Comparison of ENCODE assay signal across 15 mouse cellular contexts in genomic region chr12:109413321-109413720, GRCm38 (mm10). TPM values are rescaled to one million over a fixed set of nuclear protein-coding genes. Genes with fewer than 3 reads are reported as not detected.
A peak's percentile ranks its signal among the peaks of the same experiment; 100 is the strongest.
DNase-seq lines count a peak whose midpoint lies in the region; ATAC-seq and TF ChIP-seq lines count a peak whose summit lies in the region.
"Had no signal": no experiment of that assay in that cellular context is flagged by ENCODE, and none has a peak within 500 bp of the region (broad histone marks: within the 10 kb centered on the region; RNA-seq: fewer than 3 reads in every experiment).

No protein-coding gene starts in this region.

- intact Hi-C loops in gastrocnemius, adult 2 months (cut with DNase I), result no loop called here

- no peak overlapping the region for H3K9ac ChIP-seq in kidney, embryonic 14.5 days (ENCODE audit: low read depth, low read length)
- H3K9ac ChIP-seq in embryonic facial prominence, embryonic 14.5 days (ENCODE audit: low read depth, low read length), result 0 out of 2 replicates have a peak overlapping the region, but pooled peaks have one; percentile 8
- H3K9ac ChIP-seq in limb, embryonic 13.5 days, result no peak overlapping the region
- H3K9ac ChIP-seq: neural tube, embryonic 15.5 days had no signal

- H3K27ac ChIP-seq in gastrocnemius, adult 2 months, result peak overlapping the region; percentile 51
- peak overlapping the region; percentile 84; the same call in 1 of the 2 replicates for H3K27ac ChIP-seq in kidney, embryonic 14.5 days (ENCODE audit: low read depth, low read length)
- peak overlapping the region; percentile 92 for H3K27ac ChIP-seq in embryonic facial prominence, embryonic 14.5 days (replicated peaks; ENCODE audit: low read depth, low read length)
- H3K27ac ChIP-seq in limb, embryonic 13.5 days, result peak overlapping the region; percentile 92
- H3K27ac ChIP-seq: neural tube, embryonic 15.5 days had no signal

- ATAC-seq in kidney, embryonic 14.5 days (ENCODE audit: low FRiP score, low TSS enrichment), result no peak
- no peak for ATAC-seq in embryonic facial prominence, embryonic 14.5 days (ENCODE audit: low read depth)
- ATAC-seq in limb, embryonic 13.5 days (ENCODE audit: low FRiP score, low read depth), result no peak

- TF ChIP-seq CTCF in gastrocnemius, adult 2 months (IDR thresholded peaks at IDR 0.05), result no peak

- H3K27me3 ChIP-seq in kidney, embryonic 14.5 days (ENCODE audit: control insufficient read depth, insufficient read depth, low read length), result no peaks in the 10 kb centered on the region
- H3K27me3 ChIP-seq in embryonic facial prominence, embryonic 14.5 days (replicated peaks; ENCODE audit: control insufficient read depth, insufficient read depth, low read length), result no peaks in the 10 kb centered on the region
- no peaks in the 10 kb centered on the region for H3K27me3 ChIP-seq in limb, embryonic 13.5 days
- H3K27me3 ChIP-seq: neural tube, embryonic 15.5 days had no signal

- H3K9me3 ChIP-seq in kidney, embryonic 14.5 days (ENCODE audit: control insufficient read depth, low read length), result no peaks in the 10 kb centered on the region
- H3K9me3 ChIP-seq in embryonic facial prominence, embryonic 14.5 days (ENCODE audit: control insufficient read depth, low read length), result no peaks in the 10 kb centered on the region
- no peaks in the 10 kb centered on the region for H3K9me3 ChIP-seq in limb, embryonic 13.5 days
- H3K9me3 ChIP-seq: neural tube, embryonic 15.5 days had no signal

- DNase-seq in gastrocnemius, adult 2 months, result peak; percentile 28
- no peak for DNase-seq in gastrocnemius, adult 18-20 months (ENCODE audit: low spot score)
- DNase-seq in kidney, adult 9 months, result no peak
- no peak for DNase-seq in embryonic facial prominence, embryonic 14.5 days (ENCODE audit: low spot score)
- DNase-seq in layer of hippocampus, postnatal 25 days (ENCODE audit: extremely low spot score in 1 of 2, low spot score in 1 of 2), result no peak
- DNase-seq in thymus, postnatal 14 days, result no peak
- DNase-seq: adrenal gland, postnatal 14 days; cerebellum, postnatal 25 days; lung, postnatal 14 days; right cerebral cortex, adult 18-20 months had no signal

- H3K4me2 ChIP-seq in kidney, embryonic 14.5 days (replicated peaks; ENCODE audit: low read depth, low read length), result no peak overlapping the region
- H3K4me2 ChIP-seq in embryonic facial prominence, embryonic 14.5 days (ENCODE audit: low read depth, low read length), result no peak overlapping the region
- H3K4me2 ChIP-seq in limb, embryonic 13.5 days (replicated peaks), result peak overlapping the region; percentile 11; the same call in 1 of the 2 replicates
- H3K4me2 ChIP-seq: neural tube, embryonic 15.5 days had no signal

- peaks cover 60% of the 10 kb centered on the region for H3K4me1 ChIP-seq in kidney, embryonic 14.5 days (ENCODE audit: control insufficient read depth, insufficient read depth, low read length)
- H3K4me1 ChIP-seq in embryonic facial prominence, embryonic 14.5 days (ENCODE audit: control insufficient read depth, insufficient read depth, low read length), result peaks cover 64% of the 10 kb centered on the region
- peaks cover 79% of the 10 kb centered on the region for H3K4me1 ChIP-seq in limb, embryonic 13.5 days

- 77% methylated on average over 4 of the region's 4 CpGs for WGBS in kidney, embryonic 14.5 days
- 50% methylated on average over 4 of the region's 4 CpGs for WGBS in embryonic facial prominence, embryonic 14.5 days
- WGBS in limb, embryonic 13.5 days, result 43% methylated on average over 4 of the region's 4 CpGs

- H3K4me3 ChIP-seq in gastrocnemius, adult 2 months, result no peak overlapping the region
- H3K4me3 ChIP-seq in kidney, embryonic 14.5 days (ENCODE audit: low read length), result no peak overlapping the region
- H3K4me3 ChIP-seq in embryonic facial prominence, embryonic 14.5 days (ENCODE audit: low read depth, low read length), result no peak overlapping the region
- no peak overlapping the region for H3K4me3 ChIP-seq in limb, embryonic 13.5 days
- H3K4me3 ChIP-seq: erythroblast, embryonic 14.5 days; neural tube, embryonic 15.5 days had no signal

- H3K36me3 ChIP-seq in kidney, embryonic 14.5 days (ENCODE audit: control insufficient read depth, insufficient read depth, low read length), result no peaks in the 10 kb centered on the region
- H3K36me3 ChIP-seq in embryonic facial prominence, embryonic 14.5 days (ENCODE audit: control insufficient read depth, insufficient read depth, low read length), result no peaks in the 10 kb centered on the region
- H3K36me3 ChIP-seq in limb, embryonic 13.5 days, result no peaks in the 10 kb centered on the region
- H3K36me3 ChIP-seq: neural tube, embryonic 15.5 days had no signal

RNA-seq across cellular contexts. Expression of gene Dlk1, which starts 39.3 kb away (rescaled TPM):
- total RNA-seq in gastrocnemius, adult 2 months (2021), result 1 to 10 TPM in 1 of 2 experiments, under 1 TPM in 1; 0.45 to 1.7 TPM
- 1 to 10 TPM in 1 of 2 experiments, under 1 TPM in 1; 0.69 to 1.1 TPM for total RNA-seq in gastrocnemius, adult 18-20 months (2021)
- polyA plus RNA-seq in kidney, embryonic 14.5 days (2014; fragmentation: Nextera tagmentation; extraction: Ambion mirVana), result 51.1 and 52.4 TPM in 2 replicates
- polyA plus RNA-seq in embryonic facial prominence, embryonic 14.5 days (2014; fragmentation: Nextera tagmentation; extraction: Ambion mirVana), result 918 and 968 TPM in 2 replicates
- polyA plus RNA-seq in limb, embryonic 13.5 days (2015; fragmentation: Nextera tagmentation; extraction: Ambion mirVana), result 367 and 395 TPM in 2 replicates
- total RNA-seq in layer of hippocampus, postnatal 25 days (2021), result 1 to 10 TPM; 3.4 to 6.7 TPM
- total RNA-seq: liver, adult 2 months had no signal
